In the genomic region with DNA sequence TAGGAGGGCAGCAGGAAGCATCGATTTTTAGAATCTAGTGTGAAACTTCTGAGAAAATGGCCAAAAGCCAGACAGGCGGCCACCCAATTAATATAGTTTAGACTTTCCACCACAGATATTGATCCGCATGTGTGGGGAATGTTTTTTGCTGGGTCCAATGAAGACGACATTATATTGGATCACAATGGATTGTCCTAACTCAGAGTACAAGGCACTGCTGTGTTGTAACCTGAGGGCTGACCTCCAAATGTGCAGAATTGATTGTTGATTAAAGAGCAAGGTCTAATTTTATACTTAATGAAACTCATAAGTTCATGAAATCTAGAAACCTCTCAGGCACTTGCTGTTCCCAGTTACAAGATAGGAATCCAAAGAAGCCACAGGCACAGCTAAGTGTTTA, we compare ENCODE assay signal across 30 mouse cellular contexts.
"Had no signal": no experiment of that assay in that cellular context is flagged by ENCODE, and none has a peak within 500 bp of the region (broad histone marks: within the 10 kb centered on the region; RNA-seq: fewer than 3 reads in every experiment).

No protein-coding gene starts in this region.

- H3K4me3 ChIP-seq: left cerebral cortex, adult 2 months; limb, embryonic 10.5 days; limb, embryonic 12.5 days; limb, embryonic 13.5 days; limb, embryonic 15.5 days; liver, embryonic 13.5 days; liver, embryonic 15.5 days; lung, embryonic 15.5 days; megakaryocyte, embryonic 14.5 days; midbrain, embryonic 10.5 days; midbrain, embryonic 12.5 days; midbrain, embryonic 13.5 days; midbrain, embryonic 15.5 days; myocyte; neural tube, embryonic 12.5 days had no signal

- H3K27ac ChIP-seq: left cerebral cortex, adult 2 months; limb, embryonic 10.5 days; limb, embryonic 12.5 days; limb, embryonic 13.5 days; limb, embryonic 15.5 days; liver, embryonic 13.5 days; liver, embryonic 14.5 days; liver, embryonic 15.5 days; lung, embryonic 15.5 days; macrophage; midbrain, embryonic 10.5 days; midbrain, embryonic 12.5 days; midbrain, embryonic 13.5 days; midbrain, embryonic 15.5 days; neural tube, embryonic 12.5 days had no signal

- H3K4me2 ChIP-seq: limb, embryonic 12.5 days; limb, embryonic 13.5 days; limb, embryonic 15.5 days; liver, embryonic 11.5 days; liver, embryonic 13.5 days; liver, embryonic 15.5 days; lung, embryonic 14.5 days; lung, embryonic 15.5 days; midbrain, embryonic 11.5 days; midbrain, embryonic 12.5 days; midbrain, embryonic 13.5 days; midbrain, embryonic 15.5 days; neural tube, embryonic 12.5 days had no signal

- H3K4me1 ChIP-seq: liver, embryonic 13.5 days; liver, embryonic 15.5 days; midbrain, embryonic 12.5 days had no signal

- H3K9me3 ChIP-seq: limb, embryonic 10.5 days; limb, embryonic 12.5 days; limb, embryonic 13.5 days; limb, embryonic 15.5 days; liver, embryonic 13.5 days; liver, embryonic 15.5 days; lung, embryonic 15.5 days; midbrain, embryonic 10.5 days; midbrain, embryonic 12.5 days; midbrain, embryonic 13.5 days; midbrain, embryonic 15.5 days; neural tube, embryonic 12.5 days had no signal

- H3K27me3 ChIP-seq: limb, embryonic 12.5 days; limb, embryonic 13.5 days; limb, embryonic 15.5 days; liver, embryonic 13.5 days; liver, embryonic 15.5 days; lung, embryonic 15.5 days; megakaryocyte, embryonic 14.5 days; midbrain, embryonic 12.5 days; midbrain, embryonic 13.5 days; midbrain, embryonic 15.5 days; neural tube, embryonic 12.5 days had no signal

- ATAC-seq: lung, postnatal 0 days; midbrain, embryonic 13.5 days; midbrain, embryonic 15.5 days; midbrain, embryonic 16.5 days had no signal

- H3K9ac ChIP-seq: limb, embryonic 12.5 days; limb, embryonic 13.5 days; limb, embryonic 15.5 days; liver, embryonic 13.5 days; liver, embryonic 14.5 days; liver, embryonic 15.5 days; lung, embryonic 14.5 days; lung, embryonic 15.5 days; midbrain, embryonic 12.5 days; midbrain, embryonic 13.5 days; midbrain, embryonic 15.5 days; neural tube, embryonic 12.5 days had no signal

- H3K36me3 ChIP-seq: liver, embryonic 13.5 days; liver, embryonic 15.5 days; midbrain, embryonic 10.5 days; midbrain, embryonic 12.5 days; midbrain, embryonic 13.5 days; midbrain, embryonic 15.5 days; neural tube, embryonic 12.5 days had no signal

- DNase-seq: left cerebral cortex, postnatal 4 days; liver, embryonic 13.5 days; lung, adult 18-20 months; lung, adult 2 months; lung, embryonic 14.5 days; lung, postnatal 10 days; lung, postnatal 14 days; lung, postnatal 36 days; lung, postnatal 4 days; midbrain, embryonic 14.5 days had no signal
